Mouse (Mus musculus) effector memory CD4-positive, alpha-beta T cell, adult 5 months (primary cell): Measurements from ENCODE around the gene Olfr1382. TPM values are rescaled to one million over a fixed set of nuclear protein-coding genes. Genes with fewer than 3 reads are reported as not detected.

Experiments used
- polyA plus RNA-seq: library from polyadenylated mRNA; unstranded; fragments of 100-300 nt; shearing (Covaris generic); gene quantifications from one replicate; pipeline ENCODE4 v1.2.1, GENCODE M21; 2017

Olfr1382 gene
- polyA plus RNA-seq = not detected

GRCm38 (mm10) chr11:49527947-49528346 is at the start of gene Olfr1382:
Gene Olfr1382, plus strand, starts transcription at chr11:49528247.

GRCm38 (mm10) chr11:49488770-49489169 is 39.3 kb upstream of the Olfr1382 start, which contains the start of gene Olfr1385:
Gene Olfr1385, plus strand, starts transcription at chr11:49489070.

GRCm38 (mm10) chr11:49519348-49519747 is 8.7 kb upstream of the Olfr1382 start, which contains the start of gene Olfr1383:
Gene Olfr1383, plus strand, starts transcription at chr11:49519648.

GRCm38 (mm10) chr11:49543149-49543548 is 15.1 kb downstream of the Olfr1382 start, which contains the start of gene Olfr1381:
Gene Olfr1381, plus strand, starts transcription at chr11:49543449.

GRCm38 (mm10) chr11:49556578-49556977 is 28.5 kb downstream of the Olfr1382 start, which contains the start of gene Olfr1380:
Gene Olfr1380, plus strand, starts transcription at chr11:49556878.

Other genes starting within 250 kb of the Olfr1382 start
- gene Olfr1393, start 249.9 kb upstream of the Olfr1382 start, polyA plus RNA-seq = not detected
- gene Olfr1392, start 243.0 kb upstream of the Olfr1382 start, polyA plus RNA-seq = not detected
- not detected for gene Olfr10, start 223.5 kb upstream of the Olfr1382 start, polyA plus RNA-seq
- not detected for gene Olfr1391, start 205.5 kb upstream of the Olfr1382 start, polyA plus RNA-seq
- not detected for gene Olfr1390, start 193.1 kb upstream of the Olfr1382 start, polyA plus RNA-seq
- not detected for gene Olfr1389, start 105.2 kb upstream of the Olfr1382 start, polyA plus RNA-seq
- not detected for gene Olfr1388, start 91.6 kb upstream of the Olfr1382 start, polyA plus RNA-seq
- gene Olfr1387, start 72.9 kb upstream of the Olfr1382 start, polyA plus RNA-seq = not detected
- not detected for gene Olfr1386, start 63.2 kb upstream of the Olfr1382 start, polyA plus RNA-seq
- gene Olfr1385, start 39.2 kb upstream of the Olfr1382 start, polyA plus RNA-seq = 0.15 TPM
- gene Olfr1384, start 21.5 kb upstream of the Olfr1382 start, polyA plus RNA-seq = not detected
- gene Olfr1383, start 8.6 kb upstream of the Olfr1382 start, polyA plus RNA-seq = not detected
- gene Olfr1381, start 15.2 kb downstream of the Olfr1382 start, polyA plus RNA-seq = 0.12 TPM
- gene Olfr1380, start 28.6 kb downstream of the Olfr1382 start, polyA plus RNA-seq = not detected
- gene Flt4, start 81.0 kb downstream of the Olfr1382 start, polyA plus RNA-seq = not detected
- gene Scgb3a1, start 135.4 kb downstream of the Olfr1382 start, polyA plus RNA-seq = not detected
- gene Cnot6, start 184.5 kb downstream of the Olfr1382 start, polyA plus RNA-seq = 69.3 TPM